Mouse (Mus musculus) heart, adult 2 months (tissue): ENCODE measurements at regions not wholly inside any gene's neighbourhood (a gene's known extent, or its start where the extent isn't known, plus 50 kb on each side); places are given as distances from the start of the nearest gene placed in this dataset.

ENCODE experiments used
- CTCF ChIP-seq: fragments of 200-600 bp; IDR thresholded peaks from 2 replicates; pipeline ENCODE4 v1.8.1; 2022; ENCODE audit warnings: antibody characterized with exemption, mild to moderate bottlenecking, moderate library complexity
- POLR2A ChIP-seq: fragments of 200-500 bp; IDR thresholded peaks from 2 replicates; pipeline ENCODE4 v1.6.1; 2011; ENCODE audit warnings: mild to moderate bottlenecking, low read depth, low read length, control low read depth; ENCODE audit not compliant: insufficient read depth

GRCm38 (mm10) chr9:25405848-25406247 is 75.5 kb upstream of the Eepd1 start:
- TF ChIP-seq CTCF: no peak
- no peak for TF ChIP-seq POLR2A
